Mouse (Mus musculus) testis, adult 2 months (tissue): ENCODE results near the gene Comp. TPM values are rescaled to one million over a fixed set of nuclear protein-coding genes. Genes with fewer than 3 reads are reported as not detected.

Experiments used
- H3K27ac ChIP-seq: fragments of 200-500 bp; 2 replicates; pipeline ENCODE4 v1.5.1; 2012; ENCODE audit warnings: low read depth, low read length; ENCODE audit not compliant: control insufficient read depth, insufficient read depth
- H3K27me3 ChIP-seq: fragments of 200-500 bp; 2 replicates; pipeline ENCODE4 v1.6.1; 2012; ENCODE audit warnings: mild to moderate bottlenecking, low read length, moderate library complexity; ENCODE audit not compliant: control insufficient read depth, insufficient read depth
- H3K36me3 ChIP-seq: fragments of 200-500 bp; 2 replicates; pipeline ENCODE4 v1.6.1; 2012; ENCODE audit warnings: mild to moderate bottlenecking, low read length; ENCODE audit not compliant: control insufficient read depth, insufficient read depth
- H3K4me1 ChIP-seq: fragments of 200-500 bp; 2 replicates; pipeline ENCODE4 v1.6.1; 2012; ENCODE audit warnings: low read length; ENCODE audit not compliant: control insufficient read depth, insufficient read depth
- H3K4me3 ChIP-seq: fragments of 200-500 bp; 2 replicates; pipeline ENCODE4 v1.5.1; 2012; ENCODE audit warnings: low read depth, mild to moderate bottlenecking, low read length, moderate library complexity, mixed read lengths; ENCODE audit not compliant: control insufficient read depth
- CTCF ChIP-seq: fragments of 200-500 bp; IDR thresholded peaks from 2 replicates; pipeline ENCODE4 v1.5.1; 2012; ENCODE audit warnings: low read depth, mild to moderate bottlenecking, inconsistent platforms, low read length, moderate library complexity; ENCODE audit not compliant: control insufficient read depth, insufficient read depth, insufficient replicate concordance
- POLR2A ChIP-seq: fragments of 200-500 bp; IDR thresholded peaks from 2 replicates; pipeline ENCODE4 v1.6.1; 2012; ENCODE audit warnings: low read depth, mild to moderate bottlenecking, inconsistent platforms, low read length, moderate library complexity; ENCODE audit not compliant: control insufficient read depth
- polyA plus RNA-seq: library from polyadenylated mRNA; depleted of rRNA; stranded (reverse); fragments of >200 nt; gene quantifications from 2 replicates; pipeline ENCODE4 v1.2.3, GENCODE M21; 2012

Comp gene
- polyA plus RNA-seq, 1 experiment = 409 TPM

- peak overlapping the region; percentile 97 for H3K27ac ChIP-seq
- peak overlapping the region; percentile 87 for H3K4me3 ChIP-seq
- H3K36me3 ChIP-seq = no peaks in the 10 kb centered on the region; the same call in 1 of the 2 replicates
- no peak for TF ChIP-seq CTCF
- TF ChIP-seq POLR2A = 0 out of 2 replicates have a peak, but pooled peaks have one; percentile 16
- no peaks in the 10 kb centered on the region for H3K27me3 ChIP-seq
- peaks cover 31% of the 10 kb centered on the region for H3K4me1 ChIP-seq
Observed at GRCm38 (mm10) chr8:70354004-70354403, 19.4 kb upstream of the Comp start.

- Histone ChIP-seq H3K27ac (no peak overlapping the region), H3K27me3 (no peaks in the 10 kb centered on the region), H3K4me1 (peaks cover 22% of the 10 kb centered on the region), H3K36me3 (no peaks in the 10 kb centered on the region; the same call in 1 of the 2 replicates), H3K4me3 (no peak overlapping the region)
- TF ChIP-seq POLR2A = no peak
Observed at GRCm38 (mm10) chr8:70356111-70356510, 17.2 kb upstream of the Comp start.

GRCm38 (mm10) chr8:70359411-70359810 lies 13.9 kb upstream of the Comp start:
- H3K4me1 ChIP-seq = peaks cover under 1% of the 10 kb centered on the region; the same call in 1 of the 2 replicates
- no peak overlapping the region for H3K27ac ChIP-seq
- H3K27me3 ChIP-seq = no peaks in the 10 kb centered on the region
- H3K36me3 ChIP-seq = no peaks in the 10 kb centered on the region
- TF ChIP-seq POLR2A (no peak), CTCF (no peak)
- H3K4me3 ChIP-seq = no peak overlapping the region

GRCm38 (mm10) chr8:70360769-70361168 lies 12.6 kb upstream of the Comp start:
- no peaks in the 10 kb centered on the region for H3K36me3 ChIP-seq
- no peaks in the 10 kb centered on the region for H3K4me1 ChIP-seq
- H3K4me3 ChIP-seq = no peak overlapping the region
- no peaks in the 10 kb centered on the region for H3K27me3 ChIP-seq
- H3K27ac ChIP-seq = no peak overlapping the region
- peak; percentile 29; the same call in 1 of the 2 replicates for TF ChIP-seq CTCF
- TF ChIP-seq POLR2A = no peak

- H3K4me1 ChIP-seq = no peaks in the 10 kb centered on the region
- H3K36me3 ChIP-seq = no peaks in the 10 kb centered on the region
- no peaks in the 10 kb centered on the region for H3K27me3 ChIP-seq
- TF ChIP-seq POLR2A (no peak), CTCF (no peak)
- no peak overlapping the region for H3K27ac ChIP-seq
- H3K4me3 ChIP-seq = no peak overlapping the region
Observed at GRCm38 (mm10) chr8:70361484-70362032, 11.8 kb upstream of the Comp start.

- Histone ChIP-seq H3K4me1 (no peaks in the 10 kb centered on the region), H3K36me3 (no peaks in the 10 kb centered on the region), H3K27me3 (no peaks in the 10 kb centered on the region), H3K27ac (no peak overlapping the region), H3K4me3 (no peak overlapping the region)
- TF ChIP-seq CTCF (no peak), POLR2A (no peak)
Observed at GRCm38 (mm10) chr8:70364066-70364465, 9.3 kb upstream of the Comp start.

GRCm38 (mm10) chr8:70366588-70366987 lies 6.8 kb upstream of the Comp start:
- Histone ChIP-seq H3K27ac (no peak overlapping the region), H3K27me3 (no peaks in the 10 kb centered on the region), H3K36me3 (no peaks in the 10 kb centered on the region), H3K4me1 (no peaks in the 10 kb centered on the region; the same call in 1 of the 2 replicates), H3K4me3 (no peak overlapping the region)
- TF ChIP-seq CTCF = no peak
- no peak for TF ChIP-seq POLR2A
